Mouse (Mus musculus) forebrain, embryonic 11.5 days (tissue): ENCODE measurements around the gene Fam57b. TPM values are rescaled to one million over a fixed set of nuclear protein-coding genes. Genes with fewer than 3 reads are reported as not detected.
A peak's percentile ranks its signal among the peaks of the same experiment; 100 is the strongest.

ENCODE experiments used
- ATAC-seq: fragments of 200-750 bp; cut with Nextera tagmentation; replicated peaks from 2 replicates; pipeline ENCODE4 v1.8.0; 2017; ENCODE audit warnings: moderate TSS enrichment; ENCODE audit not compliant: low FRiP score
- DNase-seq: peaks from one replicate; pipeline ENCODE4 v3.0.0-alpha.2; 2017; ENCODE audit warnings: low spot score
- H3K27ac ChIP-seq: fragments of 300-500 bp; sonication (generic); 2 replicates; pipeline ENCODE4 v1.5.1; 2014; ENCODE audit warnings: low read depth, low read length
- H3K27me3 ChIP-seq: fragments of 300-500 bp; sonication (generic); 2 replicates; pipeline ENCODE4 v1.6.1; 2014; ENCODE audit warnings: mild to moderate bottlenecking, low read length, mixed read lengths; ENCODE audit not compliant: control insufficient read depth, insufficient read depth
- H3K36me3 ChIP-seq: fragments of 300-500 bp; sonication (generic); 2 replicates; pipeline ENCODE4 v1.6.1; 2014; ENCODE audit warnings: mild to moderate bottlenecking, low read length, moderate library complexity, mixed read lengths; ENCODE audit not compliant: control insufficient read depth, insufficient read depth
- H3K4me1 ChIP-seq: fragments of 300-500 bp; sonication (generic); replicated peaks from 2 replicates; pipeline ENCODE4 v1.6.1; 2014; ENCODE audit warnings: low read length, mixed read lengths; ENCODE audit not compliant: control insufficient read depth, insufficient read depth
- H3K4me2 ChIP-seq: fragments of 300-500 bp; sonication (generic); 2 replicates; pipeline ENCODE4 v1.6.1; 2014; ENCODE audit warnings: low read depth, mild to moderate bottlenecking, low read length, moderate library complexity, mixed read lengths; ENCODE audit not compliant: severe bottlenecking
- H3K4me3 ChIP-seq: fragments of 300-500 bp; sonication (generic); 2 replicates; pipeline ENCODE4 v1.5.1; 2014; ENCODE audit warnings: low read depth, low read length
- H3K9ac ChIP-seq: fragments of 300-500 bp; sonication (generic); 2 replicates; pipeline ENCODE4 v1.6.1; 2014; ENCODE audit warnings: low read length
- H3K9me3 ChIP-seq: fragments of 300-500 bp; sonication (generic); 2 replicates; pipeline ENCODE4 v1.6.1; 2016; ENCODE audit warnings: low read length, mixed read lengths; ENCODE audit not compliant: control insufficient read depth
- WGBS: fragments of 180-500 bp; shearing (Covaris S2); extraction: QIAGEN DNeasy Blood & Tissue Kit; methylation state at CpG from one replicate; pipeline ENCODE4 v1.1.7; 2014; 5-methylcytosine and 5-hydroxymethylcytosine counted together
- polyA plus RNA-seq: library from polyadenylated mRNA; unstranded; fragments of >200 nt; fragmentation: Nextera tagmentation; extraction: Ambion mirVana; gene quantifications from 2 replicates; pipeline ENCODE4 v1.2.1, GENCODE M21; 2014

The Fam57b gene
- polyA plus RNA-seq, 1 experiment from 2014 or later: 10.2 TPM

DNA sequence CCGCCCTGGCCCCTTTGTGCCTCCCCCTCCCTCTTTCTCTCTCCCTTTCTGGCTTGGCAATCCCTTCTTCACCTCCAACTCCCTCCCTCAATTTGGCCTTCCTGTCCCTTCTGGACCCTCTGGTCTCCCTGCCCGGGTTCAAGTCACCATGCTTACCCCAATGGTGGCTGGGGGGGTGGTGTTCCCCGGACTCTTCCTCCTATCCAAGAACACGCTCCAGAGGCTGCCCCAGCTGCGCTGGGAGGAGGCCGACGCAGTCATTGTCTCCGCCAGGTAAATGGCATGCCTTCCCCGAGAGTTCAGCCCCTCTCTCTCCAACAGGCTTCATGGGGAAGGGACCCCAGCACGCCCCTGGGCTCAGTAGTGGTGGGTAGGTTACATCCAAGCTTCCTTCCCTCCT lies 26.5 kb downstream of the Fam57b start:
- peak; percentile 53 for DNase-seq
- Histone ChIP-seq H3K4me3 (peak overlapping the region; percentile 54), H3K9ac (peak overlapping the region; percentile 73), H3K4me1 (peaks cover 8% of the 10 kb centered on the region; the same call in 1 of the 2 replicates), H3K9me3 (no peaks in the 10 kb centered on the region), H3K4me2 (peak overlapping the region; percentile 91), H3K27me3 (0 out of 2 replicates have a peak, but pooled peaks cover 3% of the 10 kb centered on the region), H3K27ac (peak overlapping the region; percentile 31; the same call in 1 of the 2 replicates), H3K36me3 (no peaks in the 10 kb centered on the region)
- no peak for ATAC-seq
- WGBS: 14% methylated on average over 10 of the region's 10 CpGs

DNA sequence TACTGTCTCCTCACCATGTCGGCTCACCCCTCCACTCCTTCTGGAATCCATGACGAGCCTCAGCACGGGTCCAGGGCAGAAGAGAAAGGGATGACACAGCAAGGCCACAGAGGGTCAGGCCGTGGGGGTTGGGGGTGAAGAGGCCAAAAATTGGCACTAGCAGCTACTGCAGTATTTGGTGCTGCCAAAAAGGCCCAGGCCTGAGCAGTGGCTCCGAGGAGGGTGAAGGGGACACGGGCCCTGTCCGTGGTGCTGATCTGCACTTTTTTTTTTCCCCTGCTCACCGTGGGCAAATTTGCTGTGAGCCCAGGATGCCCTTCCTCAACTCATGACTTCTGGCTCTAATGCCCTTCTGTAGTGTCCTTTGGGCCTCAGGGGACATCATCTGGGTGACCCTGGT lies 27.9 kb downstream of the Fam57b start:
- Histone ChIP-seq H3K9me3 (no peaks in the 10 kb centered on the region), H3K27ac (no peak overlapping the region), H3K4me3 (no peak overlapping the region), H3K9ac (no peak overlapping the region), H3K4me2 (no peak overlapping the region), H3K27me3 (0 out of 2 replicates have a peak, but pooled peaks cover 3% of the 10 kb centered on the region), H3K4me1 (peaks cover 10% of the 10 kb centered on the region; the same call in 1 of the 2 replicates), H3K36me3 (no peaks in the 10 kb centered on the region)
- ATAC-seq: no peak
- WGBS: 27% methylated on average over 8 of the region's 8 CpGs
- DNase-seq: peak; percentile 58

DNA sequence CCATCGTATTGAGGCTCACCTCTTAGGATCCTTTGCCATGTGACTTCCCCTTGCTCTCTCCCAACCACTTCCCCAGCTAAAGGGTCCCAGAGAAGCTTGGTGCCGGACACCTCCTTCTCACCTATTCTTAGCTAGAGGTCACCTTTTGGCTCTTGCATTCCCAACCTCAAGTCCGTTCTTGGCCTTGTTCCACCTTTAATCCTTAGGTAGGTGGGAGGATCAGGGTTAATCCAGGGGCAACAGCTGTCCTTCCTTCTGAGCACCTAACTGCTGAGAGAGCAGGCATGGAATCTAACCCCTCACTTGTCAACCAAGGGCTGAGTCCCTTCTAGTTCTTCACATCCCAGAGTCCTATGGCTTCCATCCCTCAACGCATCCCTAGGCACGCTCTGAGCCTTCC lies 28.5 kb downstream of the Fam57b start:
- Histone ChIP-seq H3K27me3 (0 out of 2 replicates have a peak, but pooled peaks cover 3% of the 10 kb centered on the region), H3K9me3 (no peaks in the 10 kb centered on the region), H3K36me3 (no peaks in the 10 kb centered on the region), H3K4me1 (peaks cover 10% of the 10 kb centered on the region; the same call in 1 of the 2 replicates), H3K9ac (no peak overlapping the region), H3K27ac (no peak overlapping the region), H3K4me2 (no peak overlapping the region), H3K4me3 (no peak overlapping the region)
- ATAC-seq (no peak), DNase-seq (no peak)
- WGBS: 78% methylated on average over 5 of the region's 5 CpGs

DNA sequence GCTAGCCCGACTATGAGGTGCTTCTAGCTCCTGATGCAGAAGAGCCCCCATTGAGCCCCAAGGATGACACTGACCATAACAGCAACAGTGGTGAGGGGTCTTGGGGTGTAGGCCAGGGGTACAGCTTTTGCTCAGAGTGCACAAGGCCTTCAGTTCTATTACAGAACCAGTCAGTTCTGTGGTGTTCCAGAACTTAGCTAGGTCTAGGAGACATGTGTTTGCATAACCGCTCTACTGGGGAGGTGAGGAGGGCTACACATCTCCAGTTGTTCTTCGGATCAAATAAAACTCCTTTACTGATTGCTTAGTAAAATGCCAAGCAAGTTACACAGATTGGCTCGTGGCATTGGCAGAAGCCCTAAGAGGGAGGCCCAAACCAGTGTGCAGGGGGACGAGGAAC lies 34.1 kb downstream of the Fam57b start, which contains the start of gene 4930451I11Rik:
Gene 4930451I11Rik (minus strand): TSS at position 101 of the 400 bp plus-strand sequence.
- 58% methylated on average over 5 of the region's 5 CpGs for WGBS
- ATAC-seq: peak; percentile 28; the same call in 1 of the 2 replicates

DNA sequence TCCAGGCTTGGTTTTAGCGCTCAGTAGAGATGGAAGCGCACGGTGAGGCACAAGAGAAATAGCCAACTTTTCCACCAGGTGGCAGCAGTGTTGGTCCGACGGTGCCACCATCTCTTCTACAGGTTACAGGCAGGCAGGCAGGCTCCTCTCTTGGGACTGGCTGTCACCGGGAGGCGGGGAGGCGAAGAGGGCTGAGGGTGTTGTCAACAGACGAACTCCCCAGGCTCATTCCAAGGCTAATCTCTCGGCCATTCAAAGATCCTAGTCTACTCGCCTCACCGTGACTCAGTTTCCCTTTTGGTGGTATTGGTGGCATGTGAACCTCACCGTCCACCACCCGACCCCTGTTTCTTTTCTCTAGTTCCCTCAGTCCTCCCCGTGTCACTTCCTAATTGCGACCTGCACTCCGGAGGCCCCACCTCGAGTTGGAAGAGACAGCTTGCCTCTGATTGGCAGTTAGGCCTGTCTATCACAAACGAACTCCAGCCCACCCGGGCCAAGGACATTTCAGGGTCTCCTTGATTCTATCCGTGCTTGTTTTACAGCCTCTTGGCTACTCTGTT lies 34.6 kb downstream of the Fam57b start:
- H3K27ac ChIP-seq: no peak overlapping the region
- H3K4me3 ChIP-seq: peak overlapping the region; percentile 21; the same call in 1 of the 2 replicates
- H3K9me3 ChIP-seq: no peaks in the 10 kb centered on the region
- peak overlapping the region; percentile 52 for H3K4me2 ChIP-seq
- DNase-seq: peak; percentile 87
- H3K36me3 ChIP-seq: no peaks in the 10 kb centered on the region
- H3K27me3 ChIP-seq: no peaks in the 10 kb centered on the region
- WGBS: under 1% methylated on average over 21 of the region's 21 CpGs
- H3K9ac ChIP-seq: no peak overlapping the region; the same call in 1 of the 2 replicates
- H3K4me1 ChIP-seq: 0 out of 2 replicates have a peak, but pooled peaks cover 2% of the 10 kb centered on the region
- ATAC-seq: peak; percentile 82

More for the DNA sequence above, 34.1 kb downstream of the Fam57b start, which contains the start of gene 4930451I11Rik:
- DNase-seq: no peak
- Histone ChIP-seq H3K4me3 (peak within 1 kb of the TSS; percentile 21; the same call in 1 of the 2 replicates), H3K36me3 (no peaks in the 10 kb centered on the region), H3K27ac (no peak within 1 kb of the TSS), H3K4me1 (0 out of 2 replicates have a peak, but pooled peaks cover 2% of the 10 kb centered on the region), H3K9ac (no peak within 1 kb of the TSS; the same call in 1 of the 2 replicates), H3K9me3 (no peaks in the 10 kb centered on the region), H3K4me2 (peak within 1 kb of the TSS; percentile 52), H3K27me3 (no peaks in the 10 kb centered on the region)

DNA sequence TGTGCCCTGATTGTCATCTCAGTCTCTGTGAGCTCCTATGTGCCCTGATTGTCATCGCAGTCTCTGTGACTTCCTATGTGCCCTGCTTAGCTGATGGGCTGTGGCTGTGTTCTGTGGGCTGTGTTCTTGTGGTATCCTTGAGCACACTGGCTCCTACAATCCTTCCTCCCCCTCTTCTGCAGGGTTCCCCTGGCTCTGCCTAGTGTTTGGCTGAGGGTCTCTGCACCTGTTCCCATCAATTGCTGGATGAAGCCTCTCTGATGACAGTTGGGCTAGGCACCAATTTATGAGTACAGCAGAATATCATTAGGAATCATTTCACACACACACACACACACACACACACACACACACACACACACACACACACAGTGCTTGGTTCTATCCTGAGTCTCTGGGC lies 35.8 kb downstream of the Fam57b start:
- H3K9ac ChIP-seq: no peak overlapping the region
- no peak overlapping the region for H3K27ac ChIP-seq
- H3K36me3 ChIP-seq: no peaks in the 10 kb centered on the region
- WGBS: 91% methylated on average over 1 of the region's 1 CpGs
- DNase-seq (no peak), ATAC-seq (no peak)
- H3K4me1 ChIP-seq: 0 out of 2 replicates have a peak, but pooled peaks cover 2% of the 10 kb centered on the region
- H3K9me3 ChIP-seq: no peaks in the 10 kb centered on the region
- no peaks in the 10 kb centered on the region for H3K27me3 ChIP-seq
- H3K4me2 ChIP-seq: no peak overlapping the region
- H3K4me3 ChIP-seq: no peak overlapping the region

DNA sequence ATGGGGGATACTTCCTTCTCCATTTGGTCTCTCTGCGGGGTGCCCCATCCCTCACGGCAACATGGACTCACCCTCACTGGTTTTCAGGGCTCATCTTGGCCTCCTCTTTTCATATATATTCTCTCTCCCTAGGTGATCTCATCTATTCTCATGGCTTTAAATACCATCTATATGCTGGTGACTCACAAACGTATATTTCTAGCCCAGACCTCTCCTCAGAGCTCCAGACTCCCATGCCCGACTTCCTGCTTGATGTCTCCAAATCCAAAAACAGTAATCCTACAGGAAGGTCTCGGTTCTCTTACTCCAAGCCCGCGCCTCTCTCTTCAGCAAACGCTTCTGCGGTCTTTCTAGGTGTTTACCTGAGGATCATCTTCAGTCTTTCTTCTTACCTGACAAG lies 45.8 kb downstream of the Fam57b start:
- Histone ChIP-seq H3K4me1 (peaks cover 4% of the 10 kb centered on the region; the same call in 1 of the 2 replicates), H3K4me3 (no peak overlapping the region), H3K9me3 (no peaks in the 10 kb centered on the region; the same call in 1 of the 2 replicates), H3K27ac (no peak overlapping the region), H3K4me2 (no peak overlapping the region), H3K27me3 (no peaks in the 10 kb centered on the region), H3K36me3 (no peaks in the 10 kb centered on the region), H3K9ac (no peak overlapping the region)
- DNase-seq (peak; percentile 26), ATAC-seq (no peak)
- WGBS: 83% methylated on average over 9 of the region's 9 CpGs

DNA sequence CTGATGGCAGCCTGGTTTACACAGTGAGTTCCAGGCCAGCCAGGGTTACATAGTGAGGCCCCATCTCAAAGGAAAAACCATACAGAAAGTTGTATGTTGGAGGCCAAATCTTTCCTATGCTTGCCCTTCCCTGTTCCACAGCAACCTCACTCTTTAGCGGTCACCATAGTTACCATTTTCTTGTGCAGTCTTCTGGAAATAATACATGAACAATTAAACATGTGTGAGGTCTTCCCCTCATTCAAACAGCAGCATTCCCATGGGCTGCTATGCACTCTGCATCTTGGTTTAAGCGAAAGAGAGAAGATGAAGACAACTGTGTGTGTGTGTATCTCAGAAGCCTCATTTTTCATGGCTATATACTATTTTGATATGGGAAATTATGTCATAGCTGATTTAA lies 48.0 kb downstream of the Fam57b start:
- Histone ChIP-seq H3K9ac (no peak overlapping the region), H3K27me3 (peaks cover 7% of the 10 kb centered on the region; the same call in 1 of the 2 replicates), H3K4me2 (no peak overlapping the region), H3K4me3 (no peak overlapping the region), H3K9me3 (no peaks in the 10 kb centered on the region; the same call in 1 of the 2 replicates), H3K4me1 (peaks cover 8% of the 10 kb centered on the region), H3K27ac (no peak overlapping the region), H3K36me3 (no peaks in the 10 kb centered on the region)
- DNase-seq (no peak), ATAC-seq (peak; percentile 46)
- 33% methylated on average over 2 of the region's 2 CpGs for WGBS
